Mouse (Mus musculus) 416B (cell line): ENCODE results near the gene Afmid.

Experiments used
- DNase-seq: peaks from one replicate; pipeline ENCODE4 v3.0.0; 2011; ENCODE audit warnings: low read depth

Gene Afmid

DNA sequence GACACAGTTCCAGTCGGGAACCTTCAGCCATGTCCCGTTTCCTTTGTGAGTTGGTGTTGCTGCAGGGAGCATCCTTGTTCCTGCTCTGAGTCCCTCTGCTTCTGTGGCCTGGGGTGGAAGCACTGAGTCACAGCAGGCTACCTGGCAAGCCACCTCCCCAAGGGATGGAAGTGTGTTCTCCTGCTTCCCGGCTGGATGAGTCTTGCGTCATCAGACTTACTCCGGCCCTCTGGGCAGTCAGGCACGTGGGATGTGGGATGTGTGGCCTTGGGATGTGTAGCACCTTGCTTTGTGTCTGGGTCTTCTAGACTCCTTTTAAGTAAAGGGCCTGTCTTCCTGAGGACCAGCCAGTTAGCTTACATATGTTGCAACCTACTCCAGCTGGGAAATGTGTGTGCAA, 54.0 kb downstream of the Afmid start:
- DNase-seq: no peak

DNA sequence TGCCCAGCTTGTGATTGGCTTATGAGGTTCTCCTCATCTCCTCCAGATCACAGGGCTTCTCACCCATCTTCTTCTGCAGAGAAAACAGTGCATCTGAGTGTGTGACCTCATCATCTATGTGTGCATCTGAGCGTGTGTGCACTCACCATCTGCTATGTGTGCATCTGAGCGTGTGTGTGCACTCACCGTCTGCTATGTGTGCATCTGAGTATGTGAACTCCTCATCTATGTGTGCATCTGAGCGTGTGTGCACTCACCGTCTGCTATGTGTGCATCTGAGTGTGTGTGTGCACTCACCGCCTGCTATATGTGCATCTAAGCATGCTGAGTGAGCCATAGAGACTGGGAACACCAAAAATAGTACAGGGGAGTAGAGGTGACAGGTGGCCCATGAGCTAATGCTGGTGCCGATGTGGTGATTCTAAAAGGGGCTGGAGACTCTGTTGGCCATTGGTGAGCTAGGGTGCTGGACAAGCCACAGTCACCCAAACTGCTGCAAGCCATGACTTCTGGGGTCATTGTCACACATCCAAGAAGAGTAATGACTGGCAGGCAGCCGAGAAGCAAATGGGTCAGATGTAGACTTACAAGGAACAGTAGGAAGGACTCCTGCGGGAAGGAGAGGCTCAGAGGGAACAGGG, 54.7 kb downstream of the Afmid start:
- no peak for DNase-seq

DNA sequence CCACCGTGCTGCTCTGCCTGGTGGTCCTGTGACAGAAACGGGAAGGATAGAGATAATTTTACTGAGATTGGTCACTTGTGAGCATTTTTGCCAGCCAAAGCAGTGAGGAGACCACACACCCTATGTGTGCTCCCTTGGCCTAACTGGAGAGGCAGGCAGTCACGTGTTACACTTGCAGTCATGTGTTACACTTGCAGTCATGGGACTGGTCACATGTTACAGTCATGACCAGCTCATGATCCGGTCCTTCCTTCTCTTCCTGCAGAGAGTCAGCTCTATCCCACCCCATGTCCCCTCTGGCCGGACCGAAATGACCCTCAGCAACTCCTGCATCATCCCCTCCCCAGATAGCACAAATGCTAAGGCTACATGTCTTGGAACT, 55.2 kb downstream of the Afmid start:
- DNase-seq: no peak

- peak; percentile 81 for DNase-seq
Measured at GRCm38 (mm10) chr11:117881787-117882186, 56.1 kb downstream of the Afmid start.

DNA sequence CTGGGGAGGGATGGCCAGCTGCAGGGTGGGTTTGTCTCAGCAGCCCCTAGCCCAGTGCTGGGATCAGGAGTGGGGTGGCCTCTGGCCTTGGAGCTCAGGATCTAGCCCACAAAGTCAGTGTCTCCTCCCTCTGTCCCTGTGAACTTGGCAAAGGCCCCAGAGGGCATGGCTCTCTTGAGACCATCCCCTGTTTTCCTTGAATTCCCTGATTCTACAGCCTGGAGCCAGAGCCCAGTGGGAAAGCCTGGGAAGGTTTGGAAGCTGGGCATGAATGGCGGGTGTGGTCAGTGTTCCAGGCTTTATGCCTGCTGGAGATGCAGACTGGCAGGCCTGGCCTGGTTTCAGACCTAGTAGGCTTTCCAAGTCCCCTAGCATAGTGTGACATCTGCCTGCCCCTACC, 56.5 kb downstream of the Afmid start:
- DNase-seq: no peak

- peak; percentile 32 for DNase-seq
Measured at GRCm38 (mm10) chr11:117886000-117886399, 60.3 kb downstream of the Afmid start.

GRCm38 (mm10) chr11:117888168-117888852, 62.6 kb downstream of the Afmid start:
- no peak for DNase-seq

- no peak for DNase-seq
Measured at GRCm38 (mm10) chr11:117888853-117889822, 63.4 kb downstream of the Afmid start.
